Mouse (Mus musculus): ENCODE measurements around the gene Plekha6. TPM values are rescaled to one million over a fixed set of nuclear protein-coding genes. Genes with fewer than 3 reads are reported as not detected.
A peak's percentile ranks its signal among the peaks of the same experiment; 100 is the strongest.

Plekha6 gene
- polyA plus RNA-seq (2016; fragmentation: Nextera tagmentation; extraction: Ambion mirVana), result 12.5 and 15.7 TPM in 2 replicates

DNA sequence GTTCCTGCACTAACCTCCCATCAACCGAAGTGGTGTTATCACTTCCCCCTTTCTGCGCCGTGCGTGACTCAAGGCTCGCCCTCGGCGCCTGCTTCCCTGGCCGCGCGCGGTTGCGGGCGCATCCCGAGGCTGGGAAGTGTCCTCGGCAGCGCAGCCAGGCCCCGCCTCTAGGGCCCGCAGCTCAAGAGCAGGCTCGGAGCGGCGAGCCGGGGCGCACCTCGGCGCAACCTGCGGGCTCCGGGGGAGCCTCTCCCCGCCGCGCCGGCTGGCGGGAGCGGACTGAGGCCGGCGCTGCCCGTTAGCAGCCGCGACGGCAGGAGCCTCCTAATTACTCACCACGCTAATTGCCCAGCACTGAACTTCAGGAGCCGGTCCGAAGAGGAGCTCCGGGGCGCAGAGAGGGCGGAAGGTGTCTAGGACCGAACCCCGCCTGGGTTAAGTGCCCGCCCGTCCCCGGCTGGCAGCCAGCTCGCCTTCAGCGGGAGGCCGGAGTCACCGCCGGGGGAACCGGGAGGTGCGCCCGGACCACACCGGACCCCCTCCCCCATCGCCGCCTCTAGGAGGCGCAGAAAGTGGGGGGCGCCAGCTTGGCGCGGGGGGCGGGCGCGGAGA lies at the start of gene Plekha6:
Plekha6 (plus strand) TSS at position 391 of the 612 bp plus-strand sequence.
- Histone ChIP-seq H3K4me3 (peak within 1 kb of the TSS; percentile 80), H3K36me3 (no peaks in the 10 kb centered on the region), H3K27me3 (ENCODE audit: low read depth, poor library complexity, severe bottlenecking) (peaks cover 95% of the 10 kb centered on the region), H3K4me1 (peaks cover 35% of the 10 kb centered on the region), H3K27ac (replicated peaks) (peak within 1 kb of the TSS; percentile 85), H3K9me3 (replicated peaks) (no peaks in the 10 kb centered on the region)
- under 1% methylated on average over 68 of the region's 68 CpGs for WGBS
- peak; percentile 63 for DNase-seq (ENCODE audit: low spot score)

DNA sequence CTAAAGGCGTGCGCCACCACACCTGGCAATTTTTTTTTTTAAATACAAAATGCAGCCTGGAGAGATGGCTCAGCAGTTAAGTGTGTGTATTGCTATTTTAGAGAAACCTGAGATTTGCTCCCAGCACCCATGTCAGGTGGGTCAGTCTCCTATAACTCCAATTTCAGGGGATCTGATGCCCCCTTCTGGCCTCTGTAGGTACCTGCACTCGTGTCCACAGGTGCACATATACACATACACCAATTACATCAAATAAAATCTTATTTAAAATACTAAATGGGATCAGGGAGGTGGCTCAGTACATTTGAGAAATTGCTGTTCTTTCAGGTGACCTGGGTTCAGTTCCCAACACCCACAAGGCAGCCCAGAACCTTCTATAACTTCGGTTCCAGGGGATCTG lies 47.9 kb upstream of the Plekha6 start:
- Histone ChIP-seq H3K36me3 (peaks cover 20% of the 10 kb centered on the region), H3K4me1 (no peaks in the 10 kb centered on the region), H3K27me3 (ENCODE audit: low read depth, poor library complexity, severe bottlenecking) (no peaks in the 10 kb centered on the region), H3K27ac (replicated peaks) (no peak overlapping the region), H3K9me3 (replicated peaks) (no peaks in the 10 kb centered on the region; the same call in 1 of the 2 replicates), H3K4me3 (no peak overlapping the region)
- DNase-seq (ENCODE audit: low spot score), result no peak
- WGBS, result 91% methylated on average over 4 of the region's 4 CpGs

- H3K4me3 ChIP-seq, result no peak overlapping the region
- H3K9me3 ChIP-seq (replicated peaks), result no peaks in the 10 kb centered on the region; the same call in 1 of the 2 replicates
- no peak overlapping the region for H3K27ac ChIP-seq (replicated peaks)
- no peak for DNase-seq (ENCODE audit: low spot score)
- peaks cover 11% of the 10 kb centered on the region; the same call in 1 of the 2 replicates for H3K36me3 ChIP-seq
- H3K27me3 ChIP-seq (ENCODE audit: low read depth, poor library complexity, severe bottlenecking), result no peaks in the 10 kb centered on the region
- 96% methylated on average over 5 of the region's 5 CpGs for whole genome bisulfite sequencing
- no peaks in the 10 kb centered on the region for H3K4me1 ChIP-seq
Observed at GRCm38 (mm10) chr1:133118127-133118526, 45.9 kb upstream of the Plekha6 start.

DNA sequence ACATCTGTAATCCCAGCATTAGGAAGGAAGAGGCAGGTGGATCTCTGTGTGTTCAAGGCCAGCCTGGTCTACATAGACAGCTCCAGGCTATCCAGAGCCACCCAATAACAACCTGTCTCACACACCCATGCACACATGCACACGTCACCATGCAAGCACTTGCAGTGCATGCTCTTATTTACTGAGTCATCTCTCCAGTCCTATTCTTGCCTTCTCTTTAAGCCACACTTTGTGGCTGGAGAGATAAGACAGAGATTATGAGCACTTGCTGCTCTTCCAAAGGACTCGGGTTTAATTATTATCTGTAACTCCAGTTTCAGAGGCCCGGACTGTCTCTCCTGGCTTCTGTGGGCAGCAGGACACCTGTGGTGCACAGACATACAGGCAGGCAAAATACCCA lies 45.2 kb upstream of the Plekha6 start:
- H3K4me3 ChIP-seq, result no peak overlapping the region
- peaks cover 6% of the 10 kb centered on the region; the same call in 1 of the 2 replicates for H3K36me3 ChIP-seq
- 89% methylated on average over 3 of the region's 3 CpGs for WGBS

GRCm38 (mm10) chr1:133119931-133120712 lies 43.9 kb upstream of the Plekha6 start:
- H3K27ac ChIP-seq (replicated peaks), result no peak overlapping the region
- no peaks in the 10 kb centered on the region for H3K4me1 ChIP-seq
- no peaks in the 10 kb centered on the region; the same call in 1 of the 2 replicates for H3K9me3 ChIP-seq (replicated peaks)
- H3K4me3 ChIP-seq, result no peak overlapping the region
- H3K27me3 ChIP-seq (ENCODE audit: low read depth, poor library complexity, severe bottlenecking), result no peaks in the 10 kb centered on the region
- DNase-seq (ENCODE audit: low spot score), result no peak
- 79% methylated on average over 7 of the region's 7 CpGs for WGBS
- H3K36me3 ChIP-seq, result peaks cover under 1% of the 10 kb centered on the region; the same call in 1 of the 2 replicates

More for the DNA sequence above, 45.2 kb upstream of the Plekha6 start:
- Histone ChIP-seq H3K9me3 (replicated peaks) (no peaks in the 10 kb centered on the region; the same call in 1 of the 2 replicates), H3K27ac (replicated peaks) (no peak overlapping the region), H3K27me3 (ENCODE audit: low read depth, poor library complexity, severe bottlenecking) (no peaks in the 10 kb centered on the region), H3K4me1 (no peaks in the 10 kb centered on the region)
- DNase-seq (ENCODE audit: low spot score), result no peak

GRCm38 (mm10) chr1:133121246-133121645 lies 42.8 kb upstream of the Plekha6 start:
- no peaks in the 10 kb centered on the region for H3K36me3 ChIP-seq
- H3K27me3 ChIP-seq (ENCODE audit: low read depth, poor library complexity, severe bottlenecking), result no peaks in the 10 kb centered on the region
- H3K9me3 ChIP-seq (replicated peaks), result no peaks in the 10 kb centered on the region; the same call in 1 of the 2 replicates
- 77% methylated on average over 6 of the region's 6 CpGs for WGBS
- H3K27ac ChIP-seq (replicated peaks), result no peak overlapping the region
- no peak for DNase-seq (ENCODE audit: low spot score)
- H3K4me1 ChIP-seq, result 0 out of 2 replicates have a peak, but pooled peaks cover 1% of the 10 kb centered on the region
- no peak overlapping the region for H3K4me3 ChIP-seq

- WGBS, result 88% methylated on average over 6 of the region's 6 CpGs
- Histone ChIP-seq H3K27ac (replicated peaks) (no peak overlapping the region), H3K27me3 (ENCODE audit: low read depth, poor library complexity, severe bottlenecking) (no peaks in the 10 kb centered on the region), H3K4me1 (peaks cover 16% of the 10 kb centered on the region), H3K36me3 (no peaks in the 10 kb centered on the region), H3K4me3 (no peak overlapping the region), H3K9me3 (replicated peaks) (no peaks in the 10 kb centered on the region; the same call in 1 of the 2 replicates)
- DNase-seq (ENCODE audit: low spot score), result no peak
Observed at GRCm38 (mm10) chr1:133124137-133124536, 39.9 kb upstream of the Plekha6 start.

DNA sequence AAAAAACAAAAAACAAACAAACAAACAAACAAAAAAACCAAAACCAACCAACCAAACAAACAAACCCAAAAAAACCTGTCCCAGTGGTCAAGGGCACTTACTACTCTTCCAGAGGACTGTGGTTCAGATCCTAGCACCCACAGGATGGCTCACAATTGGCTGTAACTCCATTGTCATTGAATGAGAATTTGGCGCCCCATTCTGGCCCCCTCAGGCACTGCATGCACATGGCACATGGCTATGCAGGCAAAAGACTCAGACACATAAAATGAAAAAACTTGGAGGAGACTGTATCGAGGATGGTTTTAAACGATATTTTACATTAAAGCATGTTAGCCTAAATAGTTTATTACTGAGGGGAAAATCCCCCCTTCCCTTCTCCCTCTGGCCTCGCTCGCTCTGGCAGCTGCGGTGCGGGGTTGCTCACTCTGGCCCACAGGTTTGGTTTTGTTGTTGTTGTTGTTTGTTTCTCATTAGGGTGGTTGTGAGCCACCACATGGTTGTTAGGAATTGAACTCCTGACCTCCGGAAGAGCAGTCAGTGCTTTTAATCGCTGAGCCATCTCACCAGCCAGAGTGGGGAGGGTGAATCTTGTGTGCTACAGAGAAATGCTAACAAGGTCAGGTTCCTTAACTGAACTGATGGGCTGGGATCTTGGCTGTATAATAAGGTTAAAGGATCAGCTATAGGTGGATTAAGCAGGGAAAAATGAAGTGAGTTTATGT lies 38.2 kb upstream of the Plekha6 start:
- H3K36me3 ChIP-seq, result no peaks in the 10 kb centered on the region
- 90% methylated on average over 9 of the region's 9 CpGs for WGBS
- H3K4me3 ChIP-seq, result no peak overlapping the region

DNA sequence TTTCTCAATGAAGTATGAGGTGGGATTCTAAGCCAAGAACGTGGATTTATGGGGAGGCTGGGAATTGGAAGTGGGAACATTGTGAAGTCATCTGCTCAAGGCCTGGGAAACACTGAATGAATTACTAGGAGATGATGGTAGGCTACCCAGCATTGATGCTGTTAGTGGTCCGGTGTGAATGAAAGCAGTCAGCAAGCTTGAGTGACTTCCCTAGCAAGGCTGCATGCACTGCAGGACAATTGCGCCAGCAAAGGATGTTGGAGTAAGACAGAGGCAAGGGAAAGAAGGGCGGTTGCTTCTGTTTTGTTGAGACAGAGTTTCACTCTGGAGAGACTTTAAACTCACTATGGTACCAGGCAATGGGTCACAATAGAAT lies 37.7 kb upstream of the Plekha6 start:
- 61% methylated on average over 4 of the region's 4 CpGs for WGBS
- Histone ChIP-seq H3K36me3 (no peaks in the 10 kb centered on the region), H3K4me3 (no peak overlapping the region), H3K9me3 (replicated peaks) (no peaks in the 10 kb centered on the region; the same call in 1 of the 2 replicates), H3K4me1 (peaks cover 34% of the 10 kb centered on the region), H3K27ac (replicated peaks) (peak overlapping the region; percentile 14; the same call in 1 of the 2 replicates), H3K27me3 (ENCODE audit: low read depth, poor library complexity, severe bottlenecking) (no peaks in the 10 kb centered on the region)
- no peak for DNase-seq (ENCODE audit: low spot score)

More for the DNA sequence above, 38.2 kb upstream of the Plekha6 start:
- no peak for DNase-seq (ENCODE audit: low spot score)
- Histone ChIP-seq H3K4me1 (peaks cover 33% of the 10 kb centered on the region), H3K27ac (replicated peaks) (peak overlapping the region; percentile 14; the same call in 1 of the 2 replicates), H3K27me3 (ENCODE audit: low read depth, poor library complexity, severe bottlenecking) (no peaks in the 10 kb centered on the region), H3K9me3 (replicated peaks) (no peaks in the 10 kb centered on the region; the same call in 1 of the 2 replicates)

GRCm38 (mm10) chr1:133127328-133127727 lies 36.7 kb upstream of the Plekha6 start:
- no peak for DNase-seq (ENCODE audit: low spot score)
- Histone ChIP-seq H3K27ac (replicated peaks) (no peak overlapping the region), H3K9me3 (replicated peaks) (no peaks in the 10 kb centered on the region; the same call in 1 of the 2 replicates), H3K27me3 (ENCODE audit: low read depth, poor library complexity, severe bottlenecking) (no peaks in the 10 kb centered on the region), H3K4me3 (no peak overlapping the region), H3K36me3 (no peaks in the 10 kb centered on the region), H3K4me1 (peaks cover 36% of the 10 kb centered on the region)
- 52% methylated on average over 9 of the region's 9 CpGs for WGBS

DNA sequence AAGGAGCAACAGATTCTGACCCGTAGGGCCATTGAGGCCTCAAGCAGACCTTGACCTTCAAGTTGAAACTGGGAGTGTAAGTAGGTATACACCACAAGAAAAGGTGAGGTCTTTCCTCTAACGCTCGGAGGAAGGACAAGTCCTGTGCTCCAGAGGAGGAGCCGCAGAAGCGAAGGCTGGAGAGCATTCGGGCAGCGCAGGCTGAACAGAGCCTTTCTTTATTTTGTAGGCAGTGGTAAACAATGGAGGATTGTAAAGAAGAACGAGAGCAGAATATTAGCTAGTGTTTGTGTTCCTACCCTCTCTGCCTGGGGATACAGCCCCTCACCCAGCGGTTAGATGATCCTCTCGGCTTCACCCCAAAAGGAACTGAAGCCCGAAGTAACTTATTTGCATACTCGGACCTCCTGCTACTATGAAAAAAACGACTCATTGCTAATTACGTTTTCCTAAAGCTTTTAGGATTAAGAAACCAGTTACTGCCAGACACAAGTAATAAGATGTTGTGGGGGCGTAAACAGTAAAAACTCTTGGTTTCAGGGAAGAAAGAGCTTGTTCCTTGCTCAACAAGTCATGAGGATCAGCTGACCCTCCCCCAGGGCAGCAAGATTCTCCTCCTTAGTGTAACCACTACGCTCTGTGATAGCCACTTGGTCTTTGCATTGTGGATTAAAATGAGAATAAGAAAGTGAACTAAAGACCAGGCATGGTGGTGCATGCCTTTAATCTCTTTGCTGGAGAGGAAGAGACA lies 34.4 kb upstream of the Plekha6 start:
- DNase-seq (ENCODE audit: low spot score), result peak; percentile 34

More for the DNA sequence above, 34.4 kb upstream of the Plekha6 start:
- WGBS, result 15% methylated on average over 16 of the region's 16 CpGs
- H3K36me3 ChIP-seq, result peaks cover 22% of the 10 kb centered on the region
- peak overlapping the region; percentile 95 for H3K27ac ChIP-seq (replicated peaks)
- H3K4me1 ChIP-seq, result peaks cover 59% of the 10 kb centered on the region
- peak overlapping the region; percentile 35 for H3K4me3 ChIP-seq
- no peaks in the 10 kb centered on the region for H3K27me3 ChIP-seq (ENCODE audit: low read depth, poor library complexity, severe bottlenecking)
- H3K9me3 ChIP-seq (replicated peaks), result no peaks in the 10 kb centered on the region; the same call in 1 of the 2 replicates

Data from midbrain, embryonic 10.5 days (tissue).